Mouse (Mus musculus) MEL (cell line): Measurements from ENCODE around the gene Lmntd2. TPM values are rescaled to one million over a fixed set of nuclear protein-coding genes. Genes with fewer than 3 reads are reported as not detected.

Experiments used
- DNase-seq: peaks from one replicate; pipeline ENCODE4 v3.0.0; 2011; ENCODE audit warnings: low read depth, low spot score
- H3K27ac ChIP-seq: 2 replicates; pipeline ENCODE4 v1.5.1; 2012; ENCODE audit warnings: low read depth, mild to moderate bottlenecking, control low read depth, low read length, moderate library complexity; ENCODE audit not compliant: control insufficient read depth
- H3K27me3 ChIP-seq, 2 experiments: fragments of 150-350 bp in 1 of 2; sonication (generic) in 1 of 2; 2 replicates each; pipeline ENCODE4 v1.6.1; 2012; ENCODE audit warnings: low read length in 2 of 2, mild to moderate bottlenecking in 2 of 2, improper control_type of control experiment in 1 of 2, moderate library complexity in 1 of 2; ENCODE audit not compliant: insufficient read depth in 2 of 2, control insufficient read depth in 1 of 2
- H3K36me3 ChIP-seq, 2 experiments: 2 replicates each; pipeline ENCODE4 v1.6.1; 2012 to 2014; ENCODE audit warnings: low read length in 2 of 2, improper control_type of control experiment in 1 of 2, inconsistent platforms in 1 of 2, mild to moderate bottlenecking in 1 of 2; ENCODE audit not compliant: insufficient read depth in 2 of 2, control insufficient read depth in 1 of 2
- H3K4me1 ChIP-seq, 2 experiments: fragments of 150-350 bp in 1 of 2; sonication (generic) in 1 of 2; 2 replicates each; pipeline ENCODE4 v1.6.1; 2012; ENCODE audit warnings: low read length in 2 of 2, improper control_type of control experiment in 1 of 2, mild to moderate bottlenecking in 1 of 2; ENCODE audit not compliant: insufficient read depth in 2 of 2, control insufficient read depth in 1 of 2
- H3K4me3 ChIP-seq, 2 experiments: fragments of 150-350 bp in 1 of 2; sonication (generic) in 1 of 2; 2 replicates each; pipeline ENCODE4 v1.5.1; 2012; ENCODE audit warnings: low read depth in 2 of 2, low read length in 2 of 2, mild to moderate bottlenecking in 2 of 2, moderate library complexity in 2 of 2, control low read depth in 1 of 2, improper control_type of control experiment in 1 of 2; ENCODE audit not compliant: control insufficient read depth in 1 of 2, insufficient read depth in 1 of 2
- H3K79me2 ChIP-seq: 2 replicates; pipeline ENCODE4 v1.6.1; 2012; ENCODE audit warnings: mild to moderate bottlenecking, low read length, moderate library complexity; ENCODE audit not compliant: control insufficient read depth, poor library complexity, insufficient read depth
- H3K9ac ChIP-seq: 2 replicates; pipeline ENCODE4 v1.6.1; 2012; ENCODE audit warnings: low read depth, mild to moderate bottlenecking, control low read depth, low read length, moderate library complexity; ENCODE audit not compliant: control insufficient read depth, poor library complexity, severe bottlenecking
- H3K9me3 ChIP-seq: fragments of 150-350 bp; sonication (generic); replicated peaks from 2 replicates; pipeline ENCODE4 v1.6.1; 2012; ENCODE audit warnings: mild to moderate bottlenecking, low read length, improper control_type of control experiment, moderate library complexity; ENCODE audit not compliant: insufficient read depth
- BHLHE40 ChIP-seq: IDR thresholded peaks from 2 replicates; pipeline ENCODE4 v1.6.1; 2012; ENCODE audit warnings: low read depth, mild to moderate bottlenecking, inconsistent platforms, low read length, improper control_type of control experiment, borderline replicate concordance
- CHD1 ChIP-seq: IDR thresholded peaks from 2 replicates; pipeline ENCODE4 v1.6.1; 2012; ENCODE audit warnings: low read depth, mild to moderate bottlenecking, inconsistent platforms, low read length, improper control_type of control experiment
- CTCF ChIP-seq, 3 experiments: IDR thresholded peaks in 2 of 3; conservative IDR thresholded peaks in 1 of 3; 2 replicates each; pipeline ENCODE4 v1.5.1; 2011 to 2012; ENCODE audit warnings: low read length in 3 of 3, low read depth in 2 of 3, mild to moderate bottlenecking in 2 of 3, improper control_type of control experiment in 1 of 3, inconsistent platforms in 1 of 3, mixed read lengths in 1 of 3, moderate library complexity in 1 of 3; ENCODE audit not compliant: control insufficient read depth in 1 of 3, insufficient read depth in 1 of 3, poor library complexity in 1 of 3, severe bottlenecking in 1 of 3
- ELF1 ChIP-seq: IDR thresholded peaks from 2 replicates; pipeline ENCODE4 v1.6.1; 2014; ENCODE audit warnings: low read depth, mild to moderate bottlenecking, inconsistent platforms, low read length, improper control_type of control experiment, moderate library complexity
- ETS1 ChIP-seq: IDR thresholded peaks from 2 replicates; pipeline ENCODE4 v1.6.1; 2012; ENCODE audit warnings: low read depth, mild to moderate bottlenecking, inconsistent platforms, low read length, improper control_type of control experiment, moderate library complexity
- GATA1 ChIP-seq: IDR thresholded peaks from 2 replicates; pipeline ENCODE4 v1.6.1; 2011; ENCODE audit warnings: low read depth, low read length, improper control_type of control experiment
- JUND ChIP-seq: IDR thresholded peaks from 2 replicates; pipeline ENCODE4 v1.6.1; 2011; ENCODE audit warnings: low read depth, mild to moderate bottlenecking, improper control_type of control experiment, low read length
- KAT2A ChIP-seq: conservative IDR thresholded peaks from 2 replicates; pipeline ENCODE4 v1.6.1; 2012; ENCODE audit warnings: low read depth, low read length, improper control_type of control experiment, inconsistent platforms
- MAFK ChIP-seq: IDR thresholded peaks from 2 replicates; pipeline ENCODE4 v1.6.1; 2011; ENCODE audit warnings: low read depth, mild to moderate bottlenecking, low read length, improper control_type of control experiment, borderline replicate concordance
- MAX ChIP-seq: IDR thresholded peaks from 2 replicates; pipeline ENCODE4 v1.6.1; 2011; ENCODE audit warnings: low read length, improper control_type of control experiment
- MAZ ChIP-seq: IDR thresholded peaks from 2 replicates; pipeline ENCODE4 v1.6.1; 2012; ENCODE audit warnings: low read depth, mild to moderate bottlenecking, inconsistent platforms, low read length, improper control_type of control experiment
- MEF2A ChIP-seq: IDR thresholded peaks from 2 replicates; pipeline ENCODE4 v1.6.1; 2014; ENCODE audit warnings: low read depth, mild to moderate bottlenecking, inconsistent platforms, low read length, improper control_type of control experiment; ENCODE audit not compliant: poor library complexity, insufficient replicate concordance, severe bottlenecking; ENCODE audit errors: extremely low read depth
- MXI1 ChIP-seq: IDR thresholded peaks from 2 replicates; pipeline ENCODE4 v1.6.1; 2011; ENCODE audit warnings: mild to moderate bottlenecking, low read depth, low read length, improper control_type of control experiment
- MYB ChIP-seq: IDR thresholded peaks from 2 replicates; pipeline ENCODE4 v1.6.1; 2011; ENCODE audit warnings: mild to moderate bottlenecking, low read depth, low read length, improper control_type of control experiment
- NELFE ChIP-seq: IDR thresholded peaks from 2 replicates; pipeline ENCODE4 v1.6.1; 2011; ENCODE audit warnings: low read depth, low read length, improper control_type of control experiment
- POLR2AphosphoS5 ChIP-seq: IDR thresholded peaks from 2 replicates; pipeline ENCODE4 v1.6.1; 2012; ENCODE audit warnings: low read depth, borderline replicate concordance, mild to moderate bottlenecking, inconsistent platforms, low read length, moderate library complexity, mixed read lengths
- SMC3 ChIP-seq: IDR thresholded peaks from 2 replicates; pipeline ENCODE4 v1.6.1; 2011; ENCODE audit warnings: low read depth, low read length, improper control_type of control experiment
- TBP ChIP-seq: IDR thresholded peaks from 2 replicates; pipeline ENCODE4 v1.8.0; 2011; ENCODE audit warnings: low read depth, low read length, improper control_type of control experiment
- UBTF ChIP-seq: IDR thresholded peaks from 2 replicates; pipeline ENCODE4 v1.6.1; 2012; ENCODE audit warnings: low read depth, mild to moderate bottlenecking, inconsistent platforms, low read length, improper control_type of control experiment, moderate library complexity, borderline replicate concordance; ENCODE audit not compliant: insufficient read depth
- USF1 ChIP-seq: IDR thresholded peaks from 2 replicates; pipeline ENCODE4 v1.6.1; 2014; ENCODE audit warnings: low read depth, mild to moderate bottlenecking, inconsistent platforms, low read length, improper control_type of control experiment, moderate library complexity
- USF2 ChIP-seq, 2 experiments: IDR thresholded peaks; 2 replicates each; pipeline ENCODE4 v1.6.1; 2011 to 2012; ENCODE audit warnings: improper control_type of control experiment in 2 of 2, low read length in 2 of 2, borderline replicate concordance in 1 of 2, inconsistent platforms in 1 of 2, low read depth in 1 of 2, mild to moderate bottlenecking in 1 of 2; ENCODE audit not compliant: insufficient read depth in 1 of 2
- ZC3H11A ChIP-seq: IDR thresholded peaks from 2 replicates; pipeline ENCODE4 v1.6.1; 2012; ENCODE audit warnings: low read depth, mild to moderate bottlenecking, inconsistent platforms, low read length, improper control_type of control experiment
- ZKSCAN1 ChIP-seq: IDR thresholded peaks from 2 replicates; pipeline ENCODE4 v1.6.1; 2012; ENCODE audit warnings: low read depth, mild to moderate bottlenecking, inconsistent platforms, low read length, improper control_type of control experiment, moderate library complexity
- ZMIZ1 ChIP-seq: IDR thresholded peaks from 2 replicates; pipeline ENCODE4 v1.6.1; 2012; ENCODE audit warnings: low read depth, mild to moderate bottlenecking, inconsistent platforms, low read length, improper control_type of control experiment, moderate library complexity
- ZNF384 ChIP-seq: IDR thresholded peaks from 2 replicates; pipeline ENCODE4 v1.6.1; 2012; ENCODE audit warnings: low read depth, mild to moderate bottlenecking, inconsistent platforms, low read length, improper control_type of control experiment
- polyA plus RNA-seq, 2 experiments: library from polyadenylated mRNA; stranded (reverse) in 1 of 2; unstranded in 1 of 2; fragments of >175 nt in 1 of 2; fragments of >200 nt in 1 of 2; gene quantifications; 2 replicates each; pipeline versions ENCODE4 v1.2.1 to v1.2.4; 2012; ENCODE audit warnings: low replicate concordance in 2 of 2, low read depth in 1 of 2; ENCODE audit not compliant: insufficient read length in 2 of 2, insufficient read depth in 1 of 2, missing spikeins in 1 of 2
- total RNA-seq: library from RNA; depleted of rRNA; stranded (reverse); fragments of 300-350 nt; gene quantifications from 2 replicates; pipeline ENCODE4 v1.2.3, GENCODE M21; 2012

Lmntd2 gene
- total and polyA plus RNA-seq, 3 experiments, result 0.43 TPM; not detected in 2

GRCm38 (mm10) chr7:141191036-141191435, 22.8 kb downstream of the Lmntd2 start:
- peaks cover under 1 to 15% of the 10 kb centered on the region in 2 experiments; a peak in 3 of 4 replicates for H3K4me1 ChIP-seq
- TF ChIP-seq JUND (no peak), BHLHE40 (no peak), UBTF (no peak), MAX (no peak), ELF1 (no peak), USF1 (no peak), CHD1 (no peak), KAT2A (no peak), GATA1 (no peak), ZNF384 (no peak), ZMIZ1 (no peak), CTCF (IDR thresholded peaks at IDR 0.05 in 2 of 3, conservative IDR thresholded peaks at IDR 0.05 in 1 of 3; ENCODE audit: control insufficient read depth in 1 of 3, insufficient read depth in 1 of 3, low read depth in 2 of 3, low read length in 3 of 3, poor library complexity in 1 of 3, severe bottlenecking in 1 of 3) (no peak), USF2 (IDR thresholded peaks at IDR 0.05; ENCODE audit: borderline replicate concordance in 1 of 2, insufficient read depth in 1 of 2, low read depth in 1 of 2, low read length in 2 of 2) (no peak), ZKSCAN1 (no peak), MAFK (no peak), NELFE (no peak), MXI1 (no peak), SMC3 (no peak), MYB (no peak)
- TF ChIP-seq, all 39 proteins: peak for 0
- no peak for DNase-seq
- Histone ChIP-seq H3K4me3 (no peak overlapping the region), H3K9ac (no peak overlapping the region), H3K9me3 (no peaks in the 10 kb centered on the region), H3K27ac (no peak overlapping the region), H3K79me2 (peaks cover 12% of the 10 kb centered on the region), H3K36me3 (peaks cover 2 to 8% of the 10 kb centered on the region in 2 experiments; a peak in 3 of 4 replicates), H3K27me3 (no peaks in the 10 kb centered on the region)

- Histone ChIP-seq H3K27ac (no peak overlapping the region), H3K9ac (no peak overlapping the region), H3K27me3 (no peaks in the 10 kb centered on the region), H3K36me3 (peaks cover 2 to 4% of the 10 kb centered on the region in 2 experiments; a peak in 3 of 4 replicates), H3K4me1 (peaks cover 0 to 7% of the 10 kb centered on the region in 2 experiments; a peak in 2 of 4 replicates), H3K79me2 (peaks cover 12% of the 10 kb centered on the region), H3K4me3 (no peak overlapping the region), H3K9me3 (no peaks in the 10 kb centered on the region)
- no peak for DNase-seq
- TF ChIP-seq CTCF (IDR thresholded peaks at IDR 0.05 in 2 of 3, conservative IDR thresholded peaks at IDR 0.05 in 1 of 3; ENCODE audit: control insufficient read depth in 1 of 3, insufficient read depth in 1 of 3, low read depth in 2 of 3, low read length in 3 of 3, poor library complexity in 1 of 3, severe bottlenecking in 1 of 3) (no peak), ZC3H11A (no peak), MAZ (no peak), ZKSCAN1 (no peak), MAFK (no peak), POLR2AphosphoS5 (no peak), MEF2A (no peak), ETS1 (no peak), CHD1 (no peak), TBP (no peak), GATA1 (no peak)
Observed at GRCm38 (mm10) chr7:141190220-141190619, 23.7 kb downstream of the Lmntd2 start.
